Mouse (Mus musculus) midbrain, embryonic 14.5 days (tissue): ENCODE results near the gene Irgc1. TPM values are rescaled to one million over a fixed set of nuclear protein-coding genes. Genes with fewer than 3 reads are reported as not detected.
"Not testable (repeated sequence)": the region's sequence is repeated elsewhere in the genome, so short reads cannot be mapped to it uniquely, and the experiment has no call there.

Experiments
- ATAC-seq: fragments of 200-750 bp; cut with Nextera tagmentation; 2 replicates; pipeline ENCODE4 v1.8.0; 2017; ENCODE audit warnings: moderate number of reproducible peaks, moderate library complexity; ENCODE audit not compliant: low FRiP score, low TSS enrichment
- DNase-seq: peaks from one replicate; pipeline ENCODE4 v3.0.0-alpha.2; 2015
- H3K27ac ChIP-seq: fragments of 300-500 bp; sonication (generic); replicated peaks from 2 replicates; pipeline ENCODE4 v1.5.1; 2014; ENCODE audit warnings: mild to moderate bottlenecking, low read depth, low read length, moderate library complexity
- H3K27me3 ChIP-seq: fragments of 300-500 bp; sonication (generic); 2 replicates; pipeline ENCODE4 v1.6.1; 2014; ENCODE audit warnings: low read length, control low read depth, mixed read lengths; ENCODE audit not compliant: control insufficient read depth, insufficient read depth
- H3K36me3 ChIP-seq: fragments of 300-500 bp; sonication (generic); 2 replicates; pipeline ENCODE4 v1.6.1; 2014; ENCODE audit warnings: low read length, control low read depth; ENCODE audit not compliant: control insufficient read depth, insufficient read depth
- H3K4me1 ChIP-seq: fragments of 300-500 bp; sonication (generic); 2 replicates; pipeline ENCODE4 v1.6.1; 2014; ENCODE audit warnings: mild to moderate bottlenecking, antibody characterized with exemption, low read length, control low read depth; ENCODE audit not compliant: control insufficient read depth, insufficient read depth
- H3K4me2 ChIP-seq: fragments of 300-500 bp; sonication (generic); 2 replicates; pipeline ENCODE4 v1.6.1; 2014; ENCODE audit warnings: mild to moderate bottlenecking, low read length, moderate library complexity
- H3K4me3 ChIP-seq: fragments of 300-500 bp; sonication (generic); replicated peaks from 2 replicates; pipeline ENCODE4 v1.5.1; 2014; ENCODE audit warnings: low read depth, low read length
- H3K9ac ChIP-seq: fragments of 300-500 bp; sonication (generic); replicated peaks from 2 replicates; pipeline ENCODE4 v1.6.1; 2014; ENCODE audit warnings: mild to moderate bottlenecking, low read length, moderate library complexity
- H3K9me3 ChIP-seq: fragments of 300-500 bp; sonication (generic); 2 replicates; pipeline ENCODE4 v1.6.1; 2016; ENCODE audit warnings: low read length, control low read depth, mixed read lengths; ENCODE audit not compliant: control insufficient read depth
- WGBS: fragments of 180-500 bp; shearing (Covaris S2); extraction: QIAGEN DNeasy Blood & Tissue Kit; methylation state at CpG from one replicate; pipeline ENCODE4 v1.1.7; 2014; 5-methylcytosine and 5-hydroxymethylcytosine counted together
- polyA plus RNA-seq: library from polyadenylated mRNA; unstranded; fragments of >200 nt; fragmentation: Nextera tagmentation; extraction: Ambion mirVana; gene quantifications from 2 replicates; pipeline ENCODE4 v1.2.1, GENCODE M21; 2014

Irgc1 gene
- polyA plus RNA-seq, 1 experiment from 2014 or later = not detected

GRCm38 (mm10) chr7:24406528-24407344 lies 45.4 kb downstream of the Irgc1 start:
- no peaks in the 10 kb centered on the region for H3K9me3 ChIP-seq
- no peaks in the 10 kb centered on the region for H3K4me1 ChIP-seq
- peaks cover 47% of the 10 kb centered on the region for H3K36me3 ChIP-seq
- 0 out of 2 replicates have a peak overlapping the region, but pooled peaks have one; percentile 8 for H3K27ac ChIP-seq
- WGBS = 39% methylated on average over 5 of the region's 5 CpGs
- H3K27me3 ChIP-seq = no peaks in the 10 kb centered on the region
- DNase-seq (peak; percentile 90), ATAC-seq (peak; percentile 47; the same call in 1 of the 2 replicates)
- H3K4me2 ChIP-seq = no peak overlapping the region
- H3K4me3 ChIP-seq = no peak overlapping the region
- H3K9ac ChIP-seq = peak overlapping the region; percentile 23; the same call in 1 of the 2 replicates

GRCm38 (mm10) chr7:24405649-24406048 lies 46.4 kb downstream of the Irgc1 start:
- peaks cover 47% of the 10 kb centered on the region for H3K36me3 ChIP-seq
- DNase-seq (no peak), ATAC-seq (no peak)
- H3K9me3 ChIP-seq = no peaks in the 10 kb centered on the region
- no peaks in the 10 kb centered on the region for H3K4me1 ChIP-seq
- 93% methylated on average over 13 of the region's 13 CpGs for WGBS
- no peak overlapping the region for H3K27ac ChIP-seq
- no peak overlapping the region for H3K4me2 ChIP-seq
- no peaks in the 10 kb centered on the region for H3K27me3 ChIP-seq
- H3K4me3 ChIP-seq = no peak overlapping the region
- no peak overlapping the region for H3K9ac ChIP-seq

- no peak overlapping the region for H3K4me2 ChIP-seq
- 99% methylated on average over 9 of the region's 9 CpGs for WGBS
- H3K9ac ChIP-seq = no peak overlapping the region
- no peak for DNase-seq
- H3K4me1 ChIP-seq = no peaks in the 10 kb centered on the region
- no peak for ATAC-seq
- H3K27ac ChIP-seq = no peak overlapping the region
- peaks cover 36% of the 10 kb centered on the region for H3K36me3 ChIP-seq
- no peaks in the 10 kb centered on the region for H3K9me3 ChIP-seq
- no peak overlapping the region for H3K4me3 ChIP-seq
- H3K27me3 ChIP-seq = no peaks in the 10 kb centered on the region
Measured at GRCm38 (mm10) chr7:24402851-24403250, 49.2 kb downstream of the Irgc1 start.

GRCm38 (mm10) chr7:24400489-24400888 lies 51.6 kb downstream of the Irgc1 start:
- Histone ChIP-seq H3K4me2 (peak overlapping the region; percentile 60), H3K36me3 (peaks cover 19% of the 10 kb centered on the region), H3K4me3 (peak overlapping the region; percentile 61; the same call in 1 of the 2 replicates)
- not testable (repeated sequence) for ATAC-seq, H3K4me1 ChIP-seq, H3K9me3 ChIP-seq, H3K27ac ChIP-seq, H3K9ac ChIP-seq, H3K27me3 ChIP-seq, DNase-seq
- whole genome bisulfite sequencing = 93% methylated on average over 4 of the region's 4 CpGs

GRCm38 (mm10) chr7:24400082-24400452 lies 52.0 kb downstream of the Irgc1 start:
- Histone ChIP-seq H3K4me2 (peak overlapping the region; percentile 60), H3K27ac (peak overlapping the region; percentile 97), H3K4me1 (no peaks in the 10 kb centered on the region), H3K9me3 (no peaks in the 10 kb centered on the region), H3K36me3 (peaks cover 16% of the 10 kb centered on the region), H3K4me3 (peak overlapping the region; percentile 61), H3K9ac (peak overlapping the region; percentile 73), H3K27me3 (no peaks in the 10 kb centered on the region)
- DNase-seq = no peak
- no peak for ATAC-seq
- 20% methylated on average over 3 of the region's 3 CpGs for WGBS

GRCm38 (mm10) chr7:24399256-24400081 lies 52.6 kb downstream of the Irgc1 start, which contains the start of gene Smg9:
TSS of gene Smg9 (plus strand) at chr7:24399619.
- 2% methylated on average over 66 of the region's 66 CpGs for WGBS
- peaks cover 10% of the 10 kb centered on the region for H3K36me3 ChIP-seq
- peak; percentile 100 for DNase-seq
- peak within 1 kb of the TSS; percentile 73 for H3K9ac ChIP-seq
- peak; percentile 95 for ATAC-seq
- peak within 1 kb of the TSS; percentile 61 for H3K4me3 ChIP-seq
- peak within 1 kb of the TSS; percentile 60 for H3K4me2 ChIP-seq
- H3K9me3 ChIP-seq = no peaks in the 10 kb centered on the region
- no peaks in the 10 kb centered on the region for H3K4me1 ChIP-seq
- H3K27me3 ChIP-seq = no peaks in the 10 kb centered on the region
- H3K27ac ChIP-seq = peak within 1 kb of the TSS; percentile 97

- Histone ChIP-seq H3K9ac (no peak overlapping the region), H3K27me3 (no peaks in the 10 kb centered on the region), H3K9me3 (no peaks in the 10 kb centered on the region), H3K27ac (no peak overlapping the region), H3K36me3 (peaks cover 1% of the 10 kb centered on the region), H3K4me2 (no peak overlapping the region), H3K4me3 (no peak overlapping the region), H3K4me1 (no peaks in the 10 kb centered on the region)
- 94% methylated on average over 8 of the region's 8 CpGs for WGBS
- ATAC-seq = no peak
- no peak for DNase-seq
Measured at GRCm38 (mm10) chr7:24398364-24398913, 53.7 kb downstream of the Irgc1 start.

- Histone ChIP-seq H3K36me3 (no peaks in the 10 kb centered on the region), H3K27ac (no peak overlapping the region), H3K4me3 (no peak overlapping the region), H3K9ac (no peak overlapping the region), H3K4me2 (no peak overlapping the region), H3K4me1 (no peaks in the 10 kb centered on the region), H3K9me3 (no peaks in the 10 kb centered on the region), H3K27me3 (no peaks in the 10 kb centered on the region)
- 84% methylated on average over 11 of the region's 11 CpGs for WGBS
- ATAC-seq = no peak
- no peak for DNase-seq
Measured at GRCm38 (mm10) chr7:24396832-24397231, 55.3 kb downstream of the Irgc1 start.
